In the genomic region with DNA sequence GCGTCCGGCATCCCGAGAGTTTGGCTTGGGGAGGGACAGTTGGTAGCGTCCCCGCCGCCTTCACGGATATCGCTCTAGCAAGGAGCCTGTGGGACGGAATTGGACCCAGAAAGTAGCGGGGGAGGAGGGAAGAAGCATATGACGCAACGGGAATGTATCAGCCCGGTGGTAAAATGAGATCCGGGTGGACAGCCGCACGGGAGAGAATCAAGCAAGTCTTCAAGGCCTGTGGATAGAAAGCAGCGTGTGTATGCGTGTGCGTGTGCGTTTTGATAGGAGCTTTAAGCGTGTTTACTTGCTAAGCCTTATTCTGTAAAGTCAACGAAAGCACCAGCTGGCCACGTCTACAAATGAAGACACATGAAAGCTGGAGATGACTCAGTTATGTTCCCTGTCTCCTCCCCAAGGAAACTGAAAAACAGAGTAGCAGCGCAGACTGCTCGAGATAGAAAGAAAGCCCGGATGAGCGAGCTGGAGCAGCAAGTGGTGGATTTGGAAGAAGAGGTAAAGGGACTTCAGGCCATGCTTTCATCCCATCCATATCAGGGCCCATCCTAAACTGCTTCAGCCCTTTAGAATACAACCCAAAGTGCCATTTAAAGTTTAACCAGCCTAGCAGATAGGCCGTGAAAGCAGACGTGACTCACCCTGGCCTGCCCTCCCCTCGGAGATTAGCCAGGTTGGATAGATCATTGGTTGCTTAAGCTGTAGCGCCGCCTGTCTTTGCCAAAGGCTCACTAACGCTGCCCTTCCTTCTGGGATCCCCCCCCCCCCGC, we compare ENCODE assay signal across 8 mouse cellular contexts. TPM values are rescaled to one million over a fixed set of nuclear protein-coding genes. Genes with fewer than 3 reads are reported as not detected.
DNase-seq lines count a peak whose midpoint lies in the region; ATAC-seq and TF ChIP-seq lines count a peak whose summit lies in the region.

No protein-coding gene starts in this region.

- intact Hi-C loops in heart, postnatal 36 days (cut with DNase I), result loop anchor here (1.0 to 2.0 kb wide), 2 partner anchors 17 to 36 kb away; no protein-coding TSS in a partner anchor

- peak overlapping the region; percentile 88 for H3K9ac ChIP-seq in ES-E14 (ENCODE audit: insufficient read depth, low read depth, low read length, poor library complexity, severe bottlenecking)
- H3K9ac ChIP-seq in forebrain, embryonic 16.5 days (replicated peaks; ENCODE audit: low read depth, low read length), result peak overlapping the region; percentile 94
- peak overlapping the region; percentile 97 for H3K9ac ChIP-seq in neural tube, embryonic 15.5 days (replicated peaks)

- H3K36me3 ChIP-seq in ES-E14 (ENCODE audit: control insufficient read depth, insufficient read depth, low read length, poor library complexity, severe bottlenecking), result peaks cover 31% of the 10 kb centered on the region
- H3K36me3 ChIP-seq in forebrain, embryonic 16.5 days (ENCODE audit: control insufficient read depth, insufficient read depth), result peaks cover 14% of the 10 kb centered on the region
- peaks cover 39% of the 10 kb centered on the region for H3K36me3 ChIP-seq in neural tube, embryonic 15.5 days

- peak; percentile 24 for ATAC-seq in forebrain, embryonic 16.5 days
- ATAC-seq in neural tube, embryonic 15.5 days (ENCODE audit: low FRiP score), result peak; percentile 40; the same call in 1 of the 2 replicates

- no peak for DNase-seq in ES-E14 (ENCODE audit: low read depth, low spot score)
- DNase-seq in cerebellum, adult 11-12 months, result peak; percentile 71
- DNase-seq in heart, postnatal 36 days, result peak; percentile 67 to 77
- peak; percentile 57 to 81 for DNase-seq in layer of hippocampus, adult 2 months (ENCODE audit: low spot score in 2 of 2)
- peak; percentile 72 for DNase-seq in lung, adult 2 months
- DNase-seq in thymus, adult 18-20 months, result peak; percentile 57 to 70

- no peaks in the 10 kb centered on the region for H3K27me3 ChIP-seq in forebrain, embryonic 16.5 days (replicated peaks; ENCODE audit: control insufficient read depth, insufficient read depth, low read length)
- H3K27me3 ChIP-seq in neural tube, embryonic 15.5 days (replicated peaks), result no peaks in the 10 kb centered on the region

- TF ChIP-seq POLR2A in lung, adult 2 months (IDR thresholded peaks at IDR 0.05; ENCODE audit: borderline replicate concordance, extremely low read depth, low read depth, low read length), result peak; percentile 60; the same call in 1 of the 2 replicates

- no peaks in the 10 kb centered on the region for H3K9me3 ChIP-seq in ES-E14 (ENCODE audit: control insufficient read depth, insufficient read depth, low read depth, low read length)
- no peaks in the 10 kb centered on the region for H3K9me3 ChIP-seq in forebrain, embryonic 16.5 days (ENCODE audit: control insufficient read depth, low read length)
- H3K9me3 ChIP-seq in neural tube, embryonic 15.5 days (replicated peaks), result no peaks in the 10 kb centered on the region

- TF ChIP-seq CTCF in layer of hippocampus, adult 2 months (conservative IDR thresholded peaks at IDR 0.05), result peak; percentile 77
- peak; percentile 72 for TF ChIP-seq CTCF in lung, adult 2 months (IDR thresholded peaks at IDR 0.05; ENCODE audit: insufficient read depth, low read length)

- peak overlapping the region; percentile 64 for H3K4me2 ChIP-seq in forebrain, embryonic 16.5 days (ENCODE audit: low read length)
- H3K4me2 ChIP-seq in neural tube, embryonic 15.5 days, result peak overlapping the region; percentile 72

- H3K4me3 ChIP-seq in ES-E14 (ENCODE audit: insufficient read depth in 1 of 2, low read depth in 1 of 2, low read length in 2 of 2, poor library complexity in 1 of 2, severe bottlenecking in 1 of 2), result peak overlapping the region; percentile 79 to 96
- H3K4me3 ChIP-seq in forebrain, embryonic 16.5 days (replicated peaks; ENCODE audit: low read length), result peak overlapping the region; percentile 76
- H3K4me3 ChIP-seq in layer of hippocampus, adult 2 months, result peak overlapping the region; percentile 99
- peak overlapping the region; percentile 82 for H3K4me3 ChIP-seq in lung, adult 2 months (replicated peaks; ENCODE audit: extremely low read depth, low read depth, low read length)
- H3K4me3 ChIP-seq in neural tube, embryonic 15.5 days (replicated peaks), result peak overlapping the region; percentile 81

- WGBS in forebrain, embryonic 16.5 days, result under 1% methylated on average over 34 of the region's 34 CpGs
- WGBS in lung, adult 2 months, result under 1% methylated on average over 34 of the region's 34 CpGs
- 0% methylated on average over 34 of the region's 34 CpGs for WGBS in neural tube, embryonic 15.5 days

- H3K4me1 ChIP-seq in ES-E14 (ENCODE audit: control insufficient read depth in 2 of 2, insufficient read depth in 2 of 2, low read length in 2 of 2, poor library complexity in 1 of 2), result peaks cover 2 to 7% of the 10 kb centered on the region in 2 experiments; a peak in 3 of 4 replicates
- peaks cover 13% of the 10 kb centered on the region for H3K4me1 ChIP-seq in forebrain, embryonic 16.5 days (replicated peaks; ENCODE audit: control insufficient read depth, insufficient read depth, low read length)
- H3K4me1 ChIP-seq in lung, adult 2 months (ENCODE audit: control insufficient read depth, insufficient read depth, low read length), result peaks cover 10% of the 10 kb centered on the region
- H3K4me1 ChIP-seq in neural tube, embryonic 15.5 days, result peaks cover 34% of the 10 kb centered on the region

- in situ Hi-C loops in ES-E14 (cut with MboI; ENCODE audit: low sequenced_read_pairs in 2 of 2, unreplicated experiment in 2 of 2), result no loop called here

- H3K27ac ChIP-seq in ES-E14 (ENCODE audit: insufficient read depth, low read depth, low read length, poor library complexity, severe bottlenecking), result peak overlapping the region; percentile 62; the same call in 1 of the 2 replicates
- peak overlapping the region; percentile 83 for H3K27ac ChIP-seq in forebrain, embryonic 16.5 days (ENCODE audit: low read length)
- H3K27ac ChIP-seq in layer of hippocampus, adult 2 months, result peak overlapping the region; percentile 98
- peak overlapping the region; percentile 92 for H3K27ac ChIP-seq in neural tube, embryonic 15.5 days (replicated peaks)

TF ChIP-seq in ES-E14, 5 proteins besides CTCF, POLR2A, EP300 and RAD21:
- TF ChIP-seq HCFC1 (IDR thresholded peaks at IDR 0.05; ENCODE audit: borderline replicate concordance, insufficient read depth, low read length), result no peak
- no peak for TF ChIP-seq ZC3H11A (IDR thresholded peaks at IDR 0.05; ENCODE audit: borderline replicate concordance, low read depth, low read length)
- no peak for TF ChIP-seq ZNF384 (IDR thresholded peaks at IDR 0.05; ENCODE audit: low read depth, low read length)
- no peak for TF ChIP-seq MAFK (IDR thresholded peaks at IDR 0.05; ENCODE audit: insufficient read depth, low read depth, low read length)
- TF ChIP-seq CHD2 (IDR thresholded peaks at IDR 0.05; ENCODE audit: low read depth, low read length), result no peak

RNA-seq across cellular contexts. Expression of gene Xbp1, which starts 1.2 kb away (rescaled TPM):
- total RNA-seq in ES-E14 (2012; rRNA removed), result 143 and 195 TPM in 2 replicates
- polyA plus RNA-seq in forebrain, embryonic 16.5 days (2015; fragmentation: Nextera tagmentation; extraction: Ambion mirVana), result 135 and 146 TPM in 2 replicates
- total RNA-seq in heart, postnatal 36 days (2021), result 10 to 100 TPM; 59.2 to 65.2 TPM
- total RNA-seq in layer of hippocampus, adult 2 months (2021), result 10 to 100 TPM; 87.6 to 94.5 TPM
- 123 and 131 TPM in 2 replicates for polyA plus RNA-seq in lung, adult 2 months (2012; rRNA removed)
- polyA plus RNA-seq in neural tube, embryonic 15.5 days (2015; fragmentation: Nextera tagmentation; extraction: Ambion mirVana), result 154 and 184 TPM in 2 replicates

RNA-seq across cellular contexts. Expression of gene Ccdc117, which starts 20.3 kb away (rescaled TPM):
- total RNA-seq in ES-E14 (2012; rRNA removed), result 24.2 and 27.4 TPM in 2 replicates
- 12.3 and 15.5 TPM in 2 replicates for polyA plus RNA-seq in forebrain, embryonic 16.5 days (2015; fragmentation: Nextera tagmentation; extraction: Ambion mirVana)
- total RNA-seq in heart, postnatal 36 days (2021), result 10 to 100 TPM; 19.5 to 23.2 TPM
- total RNA-seq in layer of hippocampus, adult 2 months (2021), result 10 to 100 TPM; 11.8 to 13.9 TPM
- 7.9 and 8.7 TPM in 2 replicates for polyA plus RNA-seq in lung, adult 2 months (2012; rRNA removed)
- polyA plus RNA-seq in neural tube, embryonic 15.5 days (2015; fragmentation: Nextera tagmentation; extraction: Ambion mirVana), result 11.2 and 13.0 TPM in 2 replicates

RNA-seq across cellular contexts. Expression of gene Ankrd36, which starts 47.8 kb away (rescaled TPM):
- 0.26 and 0.45 TPM in 2 replicates for total RNA-seq in ES-E14 (2012; rRNA removed)
- not detected in 2 replicates for polyA plus RNA-seq in forebrain, embryonic 16.5 days (2015; fragmentation: Nextera tagmentation; extraction: Ambion mirVana)
- total RNA-seq in heart, postnatal 36 days (2021), result not detected
- total RNA-seq in layer of hippocampus, adult 2 months (2021), result not detected
- polyA plus RNA-seq in lung, adult 2 months (2012; rRNA removed), result not detected in 2 replicates
- polyA plus RNA-seq in neural tube, embryonic 15.5 days (2015; fragmentation: Nextera tagmentation; extraction: Ambion mirVana), result not detected in 2 replicates
